Mouse (Mus musculus) gastrocnemius, postnatal 36 days (tissue): ENCODE data around the gene Uck1. TPM values are rescaled to one million over a fixed set of nuclear protein-coding genes. Genes with fewer than 3 reads are reported as not detected.

Experiments used
- DNase-seq, 2 experiments: peaks; one replicate each; pipeline ENCODE4 v3.0.0; 2022
- intact Hi-C: fragments of 180-260 bp; cut with DNase I; formaldehyde crosslinking; loops from one replicate; pipeline ENCODE4 v1.15.1; 2025
- total RNA-seq, 2 experiments: library from RNA; stranded (reverse); gene quantifications; 2 replicates each; pipeline ENCODE4 v1.2.3; 2021

Uck1 gene
- total RNA-seq, 2 experiments from 2014 or later = 8.1 to 11.6 TPM

GRCm38 (mm10) chr2:32222057-32222456 is 37.9 kb downstream of the Uck1 start:
- intact Hi-C loops = no loop called here
- no peak for DNase-seq

- intact Hi-C loops = no loop called here
- no peak for DNase-seq
Observed at GRCm38 (mm10) chr2:32221577-32221976, 38.4 kb downstream of the Uck1 start.

GRCm38 (mm10) chr2:32220969-32221368 is 39.0 kb downstream of the Uck1 start:
- DNase-seq = no peak
- intact Hi-C loops = no loop called here

GRCm38 (mm10) chr2:32220021-32220420 is 39.9 kb downstream of the Uck1 start:
- intact Hi-C loops = no loop called here
- no peak for DNase-seq

GRCm38 (mm10) chr2:32219501-32219900 is 40.5 kb downstream of the Uck1 start:
- DNase-seq = no peak
- intact Hi-C loops = no loop called here

GRCm38 (mm10) chr2:32218541-32219334 is 41.2 kb downstream of the Uck1 start:
- intact Hi-C loops = no loop called here
- no peak for DNase-seq

GRCm38 (mm10) chr2:32218113-32218512 is 41.8 kb downstream of the Uck1 start:
- no peak for DNase-seq
- intact Hi-C loops = no loop called here

- DNase-seq = no peak
- intact Hi-C loops = no loop called here
Observed at GRCm38 (mm10) chr2:32217656-32218055, 42.3 kb downstream of the Uck1 start.

- intact Hi-C loops = no loop called here
Observed at GRCm38 (mm10) chr2:32216506-32216905, 43.5 kb downstream of the Uck1 start.

GRCm38 (mm10) chr2:32215576-32215975 is 44.4 kb downstream of the Uck1 start:
- no peak for DNase-seq
- intact Hi-C loops = no loop called here

More at GRCm38 (mm10) chr2:32216506-32216905, 43.5 kb downstream of the Uck1 start:
- DNase-seq = no peak

GRCm38 (mm10) chr2:32213000-32213399 is 47.0 kb downstream of the Uck1 start:
- intact Hi-C loops = no loop called here
- DNase-seq = no peak

- DNase-seq = no peak
- intact Hi-C loops = no loop called here
Observed at GRCm38 (mm10) chr2:32211689-32212088, 48.3 kb downstream of the Uck1 start.

- intact Hi-C loops = no loop called here
- no peak for DNase-seq
Observed at GRCm38 (mm10) chr2:32207682-32208081, 52.3 kb downstream of the Uck1 start.

Other genes starting within 250 kb of the Uck1 start
- gene Fam78a, start 175.3 kb downstream of the Uck1 start, total RNA-seq = 10 to 100 TPM; 13.2 to 16.5 TPM
- gene Plpp7, start 164.6 kb downstream of the Uck1 start, total RNA-seq = 100 to 1,000 TPM in 1 of 2 experiments, 10 to 100 TPM in 1; 96.9 to 117 TPM
- 10 to 100 TPM; 69.4 to 70.1 TPM for gene Prrc2b, start 109.1 kb downstream of the Uck1 start, total RNA-seq
- 10 to 100 TPM; 12.0 to 12.2 TPM for gene Pomt1, start 23.6 kb downstream of the Uck1 start, total RNA-seq
- gene Golga2, start 27.2 kb upstream of the Uck1 start, total RNA-seq = 10 to 100 TPM; 54.1 to 54.7 TPM
- 100 to 1,000 TPM in 1 of 2 experiments, 10 to 100 TPM in 1; 97.6 to 126 TPM for gene Swi5, start 27.9 kb upstream of the Uck1 start, total RNA-seq
- 10 to 100 TPM; 23.2 to 25.4 TPM for gene Ciz1, start 92.2 kb upstream of the Uck1 start, total RNA-seq
- 1 to 10 TPM; 4.8 to 5.3 TPM for gene Dnm1, start 93.2 kb upstream of the Uck1 start, total RNA-seq
- gene 1110008P14Rik, start 121.8 kb upstream of the Uck1 start, total RNA-seq = 10 to 100 TPM; 36.4 to 44.0 TPM
- gene Lcn2, start 128.1 kb upstream of the Uck1 start, total RNA-seq = 1 to 10 TPM; 1.4 to 3.7 TPM
- gene Ptges2, start 135.7 kb upstream of the Uck1 start, total RNA-seq = 10 to 100 TPM; 41.3 to 45.0 TPM
- 1 to 10 TPM; 1.8 to 1.9 TPM for gene Naif1, start 190.3 kb upstream of the Uck1 start, total RNA-seq
- 100 to 1,000 TPM in 1 of 2 experiments, 10 to 100 TPM in 1; 71.7 to 145 TPM for gene Slc25a25, start 191.3 kb upstream of the Uck1 start, total RNA-seq